Mouse (Mus musculus) forebrain, postnatal 0 days (tissue): ENCODE results near the gene Zranb1. TPM values are rescaled to one million over a fixed set of nuclear protein-coding genes. Genes with fewer than 3 reads are reported as not detected.

Experiments
- ATAC-seq: fragments of 200-750 bp; cut with Nextera tagmentation; 2 replicates; pipeline ENCODE4 v1.8.0; 2017; ENCODE audit warnings: mild to moderate bottlenecking, moderate library complexity
- DNase-seq: peaks from one replicate; pipeline ENCODE4 v3.0.0-alpha.2; 2015
- H3K27ac ChIP-seq: fragments of 300-500 bp; sonication (generic); 2 replicates; pipeline ENCODE4 v1.5.1; 2014; ENCODE audit warnings: low read depth, mild to moderate bottlenecking, antibody characterized with exemption, low read length, moderate library complexity, mixed read lengths
- H3K27me3 ChIP-seq: fragments of 300-500 bp; sonication (generic); 2 replicates; pipeline ENCODE4 v1.6.1; 2014; ENCODE audit warnings: mild to moderate bottlenecking, low read length, mixed read lengths; ENCODE audit not compliant: insufficient read depth
- H3K36me3 ChIP-seq: fragments of 300-500 bp; sonication (generic); 2 replicates; pipeline ENCODE4 v1.6.1; 2014; ENCODE audit warnings: mild to moderate bottlenecking, moderate library complexity; ENCODE audit not compliant: insufficient read depth
- H3K4me1 ChIP-seq: fragments of 300-500 bp; sonication (generic); 2 replicates; pipeline ENCODE4 v1.6.1; 2014; ENCODE audit warnings: antibody characterized with exemption; ENCODE audit not compliant: insufficient read depth
- H3K4me2 ChIP-seq: fragments of 300-500 bp; sonication (generic); 2 replicates; pipeline ENCODE4 v1.6.1; 2014; ENCODE audit warnings: low read depth, mild to moderate bottlenecking, moderate library complexity
- H3K4me3 ChIP-seq: fragments of 300-500 bp; sonication (generic); 2 replicates; pipeline ENCODE4 v1.5.1; 2014; ENCODE audit warnings: low read depth, low read length, mixed read lengths
- H3K9ac ChIP-seq: fragments of 300-500 bp; sonication (generic); 2 replicates; pipeline ENCODE4 v1.6.1; 2014; ENCODE audit warnings: mild to moderate bottlenecking
- H3K9me3 ChIP-seq: fragments of 300-500 bp; sonication (generic); 2 replicates; pipeline ENCODE4 v1.6.1; 2016; ENCODE audit warnings: low read length
- CTCF ChIP-seq: sonication (generic); IDR thresholded peaks from 2 replicates; pipeline ENCODE4 v1.5.1; 2016; ENCODE audit warnings: antibody characterized with exemption, control low read depth, low read depth
- WGBS: fragments of 180-500 bp; shearing (Covaris S2); extraction: QIAGEN DNeasy Blood & Tissue Kit; methylation state at CpG from one replicate; pipeline ENCODE4 v1.1.7; 2014; 5-methylcytosine and 5-hydroxymethylcytosine counted together
- polyA plus RNA-seq: library from polyadenylated mRNA; unstranded; fragments of >200 nt; fragmentation: Nextera tagmentation; extraction: Ambion mirVana; gene quantifications from 2 replicates; pipeline ENCODE4 v1.2.1, GENCODE M21; 2015
- total RNA-seq: library from RNA; depleted of rRNA; stranded (reverse); fragments of >200 nt; gene quantifications from 2 replicates; pipeline ENCODE4 v1.2.3, GENCODE M21; 2014

Gene Zranb1
- total and polyA plus RNA-seq, 2 experiments from 2014 or later: 25.7 to 84.4 TPM

DNA sequence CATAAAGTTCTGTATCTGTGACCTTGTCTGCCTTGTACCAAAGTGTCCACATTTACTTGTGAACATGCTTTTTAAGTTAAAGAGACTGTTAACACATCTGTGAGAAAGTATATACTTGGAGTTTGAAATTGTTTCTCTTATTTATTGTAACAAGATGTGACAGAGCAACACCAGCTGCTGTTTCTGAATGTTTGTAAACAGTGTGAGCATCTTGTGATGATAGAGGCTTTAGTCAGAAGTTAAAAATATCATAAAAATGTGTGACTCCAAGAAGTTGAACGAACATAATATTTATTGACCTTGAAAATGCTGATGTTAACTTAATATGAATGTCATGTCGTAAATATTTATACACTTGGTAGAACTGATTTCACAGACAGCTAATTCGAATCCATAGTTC lies 19.7 kb downstream of the Zranb1 start:
- Histone ChIP-seq H3K36me3 (no peaks in the 10 kb centered on the region), H3K27me3 (no peaks in the 10 kb centered on the region), H3K4me2 (no peak overlapping the region), H3K27ac (no peak overlapping the region), H3K9ac (no peak overlapping the region), H3K9me3 (no peaks in the 10 kb centered on the region), H3K4me3 (no peak overlapping the region), H3K4me1 (no peaks in the 10 kb centered on the region)
- TF ChIP-seq CTCF: no peak
- ATAC-seq (no peak), DNase-seq (no peak)
- 89% methylated on average over 3 of the region's 3 CpGs for WGBS

DNA sequence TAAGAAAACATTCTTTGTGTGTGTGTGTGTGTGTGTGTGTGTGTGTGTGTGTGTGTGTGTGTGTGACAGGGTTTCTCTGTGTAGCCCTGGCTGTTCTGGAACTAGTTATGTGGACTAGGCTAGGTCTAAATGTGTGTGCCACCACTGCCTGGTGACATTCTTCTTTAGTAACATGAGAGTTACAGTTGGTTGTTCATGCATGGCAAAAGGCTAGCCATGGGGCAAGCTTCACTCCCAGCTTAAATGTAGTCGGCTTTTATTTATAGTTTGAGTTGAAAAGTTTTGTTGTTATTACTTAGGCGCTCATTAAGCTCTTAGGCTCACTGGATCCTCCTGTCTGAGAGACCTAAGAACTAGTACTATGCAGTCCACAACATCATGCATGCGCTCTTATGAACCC lies 33.5 kb downstream of the Zranb1 start:
- H3K4me2 ChIP-seq: no peak overlapping the region
- H3K27me3 ChIP-seq: no peaks in the 10 kb centered on the region
- no peaks in the 10 kb centered on the region for H3K9me3 ChIP-seq
- no peaks in the 10 kb centered on the region for H3K4me1 ChIP-seq
- 85% methylated on average over 3 of the region's 3 CpGs for WGBS
- H3K27ac ChIP-seq: no peak overlapping the region
- no peak for DNase-seq
- no peak for ATAC-seq
- TF ChIP-seq CTCF: no peak
- H3K4me3 ChIP-seq: no peak overlapping the region
- 0 out of 2 replicates have a peak, but pooled peaks cover 4% of the 10 kb centered on the region for H3K36me3 ChIP-seq
- no peak overlapping the region for H3K9ac ChIP-seq

DNA sequence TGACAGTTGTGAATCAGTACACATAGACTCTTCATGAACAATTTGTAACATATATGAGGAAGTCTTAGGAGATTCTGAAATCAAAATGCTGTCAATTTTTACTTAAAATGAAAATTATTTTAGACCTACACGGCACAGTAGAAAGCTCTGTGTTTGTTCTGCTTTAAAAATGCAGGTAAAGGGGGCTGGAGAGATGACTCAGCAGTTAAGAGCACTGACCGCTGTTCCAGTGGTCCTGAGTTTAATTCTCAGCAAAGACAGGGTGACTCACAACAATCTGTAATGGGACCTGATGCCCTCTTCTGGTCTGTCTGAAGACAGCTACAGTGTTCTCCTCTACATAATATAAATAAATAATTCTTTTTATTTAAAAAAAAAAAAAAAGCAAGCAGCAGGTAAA lies 34.8 kb downstream of the Zranb1 start:
- no peaks in the 10 kb centered on the region for H3K27me3 ChIP-seq
- H3K36me3 ChIP-seq: 0 out of 2 replicates have a peak, but pooled peaks cover 4% of the 10 kb centered on the region
- no peak for TF ChIP-seq CTCF
- H3K9ac ChIP-seq: no peak overlapping the region
- H3K4me1 ChIP-seq: no peaks in the 10 kb centered on the region
- no peak overlapping the region for H3K27ac ChIP-seq
- DNase-seq (no peak), ATAC-seq (no peak)
- WGBS: 85% methylated on average over 2 of the region's 2 CpGs
- H3K4me2 ChIP-seq: no peak overlapping the region
- H3K4me3 ChIP-seq: no peak overlapping the region
- no peaks in the 10 kb centered on the region for H3K9me3 ChIP-seq

DNA sequence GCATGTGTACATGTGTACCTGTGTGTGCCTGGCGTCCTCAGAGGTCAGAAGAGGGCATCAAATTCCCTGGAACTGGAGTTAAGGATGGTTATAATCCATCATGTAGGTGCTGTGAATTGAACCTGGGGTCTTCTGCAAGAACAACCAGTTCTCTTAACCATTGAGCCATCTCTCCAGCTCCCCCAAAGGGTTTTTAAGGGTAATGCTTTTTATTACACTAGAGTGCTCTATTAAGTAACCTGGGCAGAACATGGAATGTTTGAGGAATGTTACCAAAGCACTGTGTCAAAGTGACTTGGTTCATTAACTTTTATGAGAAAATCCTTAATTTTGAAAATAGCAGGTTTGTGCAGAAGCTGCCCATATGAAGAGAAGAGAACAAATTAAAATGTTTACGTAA lies 41.1 kb downstream of the Zranb1 start:
- Histone ChIP-seq H3K4me3 (no peak overlapping the region), H3K4me2 (no peak overlapping the region), H3K27ac (no peak overlapping the region), H3K27me3 (no peaks in the 10 kb centered on the region), H3K9me3 (no peaks in the 10 kb centered on the region), H3K36me3 (peaks cover 4% of the 10 kb centered on the region; the same call in 1 of the 2 replicates), H3K9ac (no peak overlapping the region), H3K4me1 (no peaks in the 10 kb centered on the region)
- 93% methylated on average over 2 of the region's 2 CpGs for WGBS
- DNase-seq: no peak
- ATAC-seq: no peak
- no peak for TF ChIP-seq CTCF

DNA sequence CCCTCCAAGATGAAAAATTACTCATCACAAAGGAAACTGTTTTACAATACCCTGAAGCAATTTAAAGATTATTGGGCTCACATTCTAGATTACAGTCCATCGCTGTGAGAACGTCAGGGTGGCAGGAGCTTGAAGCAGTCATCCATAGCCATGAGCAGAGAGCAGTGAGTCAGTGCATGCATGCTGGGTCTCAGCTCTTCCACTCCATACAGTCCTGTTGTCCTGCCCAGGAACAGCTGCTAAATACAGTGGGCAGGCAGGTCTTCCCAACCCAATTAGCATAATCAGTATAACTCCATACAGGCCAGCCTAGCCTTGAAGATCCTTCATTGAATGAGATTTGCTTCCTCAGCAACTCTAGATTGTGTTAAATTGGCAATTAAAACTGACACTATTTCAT lies 45.1 kb downstream of the Zranb1 start:
- TF ChIP-seq CTCF: no peak
- DNase-seq: no peak
- Histone ChIP-seq H3K4me3 (no peak overlapping the region), H3K4me2 (no peak overlapping the region), H3K27ac (no peak overlapping the region), H3K27me3 (no peaks in the 10 kb centered on the region), H3K36me3 (no peaks in the 10 kb centered on the region; the same call in 1 of the 2 replicates), H3K9ac (no peak overlapping the region), H3K4me1 (no peaks in the 10 kb centered on the region), H3K9me3 (no peaks in the 10 kb centered on the region)
- ATAC-seq: no peak
- WGBS: 51% methylated on average over 2 of the region's 2 CpGs

DNA sequence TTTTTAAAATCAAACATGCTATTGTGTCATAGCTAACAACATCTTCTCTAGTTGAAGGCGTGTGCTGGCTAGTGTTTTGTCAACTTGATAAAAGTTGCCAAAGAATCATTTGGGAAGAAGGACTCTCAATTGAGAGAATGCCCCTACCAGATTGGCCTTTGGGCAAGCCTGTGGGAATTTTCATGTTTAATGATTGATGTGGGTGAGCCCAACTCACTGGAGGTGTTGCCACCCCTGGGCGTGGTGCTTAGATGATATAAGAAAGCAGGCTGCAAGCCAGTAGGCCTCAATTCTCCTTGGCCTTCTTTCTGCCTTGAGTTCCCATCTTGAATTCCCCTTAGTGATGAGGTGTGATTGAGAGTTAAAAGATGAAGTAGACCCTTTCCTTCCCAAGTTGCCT lies 47.0 kb downstream of the Zranb1 start:
- Histone ChIP-seq H3K27me3 (no peaks in the 10 kb centered on the region), H3K4me2 (no peak overlapping the region), H3K9me3 (no peaks in the 10 kb centered on the region), H3K27ac (no peak overlapping the region), H3K4me3 (no peak overlapping the region), H3K36me3 (peaks cover 8% of the 10 kb centered on the region), H3K9ac (no peak overlapping the region), H3K4me1 (no peaks in the 10 kb centered on the region)
- no peak for TF ChIP-seq CTCF
- DNase-seq: no peak
- 100% methylated on average over 2 of the region's 2 CpGs for WGBS
- ATAC-seq: no peak

DNA sequence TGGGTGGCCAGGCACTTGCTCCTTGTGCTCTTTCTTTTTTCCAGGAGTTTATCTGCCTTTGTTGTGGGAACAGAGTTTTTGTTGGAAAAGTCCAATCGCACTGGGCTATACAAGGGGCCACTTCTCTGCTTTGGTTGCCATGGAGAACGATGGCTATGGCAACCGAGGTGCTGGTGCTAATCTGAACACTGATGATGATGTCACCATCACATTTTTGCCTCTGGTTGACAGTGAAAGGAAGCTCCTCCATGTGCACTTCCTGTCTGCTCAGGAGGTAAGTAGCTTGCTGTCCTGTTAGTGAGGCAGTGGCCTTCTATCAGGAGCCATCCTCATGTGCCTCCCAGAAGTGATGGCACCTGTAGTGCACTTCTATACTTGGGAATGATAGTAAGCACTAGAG lies 51.7 kb downstream of the Zranb1 start:
- Histone ChIP-seq H3K9ac (no peak overlapping the region), H3K4me3 (no peak overlapping the region), H3K4me1 (no peaks in the 10 kb centered on the region), H3K9me3 (no peaks in the 10 kb centered on the region), H3K4me2 (no peak overlapping the region), H3K36me3 (peaks cover 20% of the 10 kb centered on the region), H3K27ac (no peak overlapping the region), H3K27me3 (no peaks in the 10 kb centered on the region)
- DNase-seq: no peak
- no peak for ATAC-seq
- no peak for TF ChIP-seq CTCF
- 30% methylated on average over 3 of the region's 3 CpGs for WGBS

DNA sequence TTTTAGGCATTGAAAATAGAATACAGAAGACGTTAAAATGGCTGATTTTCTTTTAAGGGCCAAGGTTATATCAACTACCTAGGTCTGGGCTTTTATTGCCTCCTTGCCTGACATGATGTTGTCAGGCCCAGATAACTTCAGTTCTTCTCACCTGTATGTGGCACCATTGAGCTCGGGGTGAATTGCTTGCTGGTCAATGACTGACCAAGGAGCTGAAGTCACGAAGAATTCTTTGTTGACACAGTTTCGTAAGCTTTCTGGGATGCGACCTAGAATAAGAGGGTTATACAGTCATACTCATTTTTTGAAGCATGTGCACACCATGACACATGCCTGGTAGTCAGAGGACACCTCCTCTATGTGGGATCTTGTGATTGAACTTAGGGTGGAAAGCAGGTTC lies 58.9 kb downstream of the Zranb1 start:
- Histone ChIP-seq H3K4me3 (no peak overlapping the region), H3K36me3 (peaks cover 33% of the 10 kb centered on the region), H3K9ac (no peak overlapping the region), H3K4me2 (no peak overlapping the region), H3K4me1 (no peaks in the 10 kb centered on the region), H3K9me3 (no peaks in the 10 kb centered on the region), H3K27ac (no peak overlapping the region), H3K27me3 (no peaks in the 10 kb centered on the region)
- WGBS: 92% methylated on average over 5 of the region's 5 CpGs
- TF ChIP-seq CTCF: no peak
- no peak for DNase-seq
- no peak for ATAC-seq
